Mouse (Mus musculus) erythroblast, embryonic 14.5 days (primary cell): ENCODE results near the gene Oas1f.
"Not testable (repeated sequence)": the region's sequence is repeated elsewhere in the genome, so short reads cannot be mapped to it uniquely, and the experiment has no call there.

Experiments used
- GATA1 ChIP-seq: IDR thresholded peaks from 2 replicates; pipeline ENCODE4 v1.6.1; 2012; ENCODE audit warnings: low read length, inconsistent platforms, mixed read lengths
- TAL1 ChIP-seq: IDR thresholded peaks from 3 replicates; pipeline ENCODE4 v1.6.1; 2012; ENCODE audit warnings: low read length, inconsistent platforms, mixed read lengths

GRCm38 (mm10) chr5:120877407-120877806, 30.2 kb downstream of the Oas1f start:
- not testable (repeated sequence) for TF ChIP-seq GATA1, TAL1
